Mouse (Mus musculus) monocyte, adult 5-6 weeks (primary cell): ENCODE data around the gene Suclg2. TPM values are rescaled to one million over a fixed set of nuclear protein-coding genes. Genes with fewer than 3 reads are reported as not detected.

Source experiments
- ATAC-seq: fragments of 153-309, 156-312 bp; replicated peaks from 2 replicates; pipeline ENCODE4 v1.8.0; 2017; ENCODE audit warnings: mild to moderate bottlenecking; ENCODE audit not compliant: low TSS enrichment, insufficient number of reproducible peaks, severe bottlenecking, poor library complexity, low FRiP score
- total RNA-seq: library from RNA; stranded (forward); fragments of 200-1000, 200-491, 200-594 nt; gene quantifications from 3 replicates; pipeline ENCODE4 v1.2.3, GENCODE M21; 2017

The Suclg2 gene
- total RNA-seq = 17.4 to 31.1 TPM (median 25.5 TPM) in 3 replicates

DNA sequence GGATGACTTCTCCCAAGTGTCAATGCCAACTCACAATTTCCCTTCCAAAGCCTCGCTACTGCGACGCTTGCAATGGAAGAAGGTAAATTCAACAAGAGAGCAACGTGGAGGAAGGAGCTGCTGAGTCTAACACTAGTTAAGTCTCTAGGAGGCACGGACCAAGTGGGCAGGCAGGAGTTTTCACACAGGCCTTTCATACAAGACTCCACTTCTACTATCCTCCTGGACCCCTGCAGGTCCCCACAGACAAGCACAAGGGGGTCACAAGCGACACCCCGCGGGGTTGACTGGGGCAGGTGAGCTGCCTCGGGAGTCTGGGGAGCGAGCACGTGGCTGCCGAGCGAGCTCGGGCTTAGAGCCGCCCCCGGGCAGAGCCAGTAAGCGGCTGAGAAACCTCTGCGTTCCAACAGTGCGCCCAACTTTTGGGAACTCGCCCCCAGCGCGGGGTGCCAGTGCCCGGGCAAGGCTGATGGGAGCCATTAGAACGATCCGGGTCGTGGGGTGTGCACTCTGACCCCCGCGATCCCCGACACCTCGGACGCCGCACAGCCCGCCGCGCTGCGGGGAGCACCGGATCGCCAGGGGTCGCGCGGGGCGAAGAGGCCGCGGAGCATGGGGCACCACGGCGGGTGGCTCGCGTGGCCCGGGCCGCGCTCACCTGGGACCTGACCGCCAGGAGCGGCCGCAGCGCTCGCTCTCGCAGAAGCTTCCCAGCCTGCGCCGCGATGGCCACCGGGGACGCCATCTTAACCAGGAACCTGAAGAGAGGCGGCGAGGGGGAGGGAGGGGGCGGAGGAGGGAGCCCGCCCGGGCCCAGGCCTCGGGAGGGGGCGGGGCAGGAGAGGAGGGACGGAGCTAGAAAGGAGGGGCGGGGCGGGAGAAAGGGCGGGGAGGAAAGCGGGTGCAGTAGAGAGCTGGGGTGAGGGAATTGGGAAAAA is at the start of gene Suclg2:
Gene Suclg2 (minus strand): TSS at position 770 of the 938 bp plus-strand sequence.
- ATAC-seq = peak; percentile 70

DNA sequence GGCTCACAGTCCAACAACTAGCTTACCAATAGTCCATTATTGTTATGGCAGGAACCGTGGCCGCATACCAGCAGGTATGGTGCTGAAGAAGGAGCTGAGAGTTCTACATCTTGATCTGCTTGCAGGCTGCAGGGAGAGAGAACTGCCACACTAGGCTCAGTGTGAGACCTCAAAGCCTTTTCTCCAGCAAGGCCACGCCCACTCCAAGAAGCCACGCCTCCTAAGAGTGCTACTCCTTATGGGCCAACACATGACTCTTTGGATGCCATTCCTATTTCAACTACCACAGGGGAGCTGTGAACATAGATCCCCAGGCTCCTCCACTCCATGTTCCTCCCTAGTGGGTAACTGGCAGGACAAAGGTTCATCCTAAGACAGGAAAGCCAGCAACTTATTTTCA is 48.0 kb upstream of the Suclg2 start:
- no peak for ATAC-seq

DNA sequence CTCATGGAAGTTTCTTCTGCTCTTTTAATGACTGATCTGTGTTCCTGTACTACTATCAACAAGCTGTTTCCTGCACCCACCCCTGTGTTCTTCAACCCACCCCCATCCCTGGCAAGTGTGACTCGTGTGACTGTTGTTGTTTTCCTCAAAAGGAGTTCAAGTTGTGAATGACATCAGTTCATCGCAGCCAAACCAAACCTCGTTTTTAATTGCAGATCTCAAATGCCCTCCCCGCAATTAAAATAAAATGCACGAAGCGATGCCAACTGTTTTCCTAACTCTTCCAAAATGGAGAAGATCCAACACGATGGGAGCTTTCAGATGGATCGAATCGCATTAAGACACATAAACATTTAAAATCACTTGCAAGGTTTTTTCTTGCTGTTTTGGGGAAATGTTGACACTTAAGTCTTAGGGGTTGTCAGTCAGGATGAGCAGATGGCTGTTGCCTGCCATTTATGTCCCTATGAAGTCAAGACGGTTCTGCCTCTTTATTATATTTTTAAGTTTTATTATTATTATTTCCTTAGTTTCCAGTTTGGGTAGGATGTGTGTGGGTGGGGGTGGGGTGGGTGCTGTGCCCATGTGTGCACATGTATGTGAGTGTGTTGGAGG is 41.1 kb upstream of the Suclg2 start:
- no peak for ATAC-seq

DNA sequence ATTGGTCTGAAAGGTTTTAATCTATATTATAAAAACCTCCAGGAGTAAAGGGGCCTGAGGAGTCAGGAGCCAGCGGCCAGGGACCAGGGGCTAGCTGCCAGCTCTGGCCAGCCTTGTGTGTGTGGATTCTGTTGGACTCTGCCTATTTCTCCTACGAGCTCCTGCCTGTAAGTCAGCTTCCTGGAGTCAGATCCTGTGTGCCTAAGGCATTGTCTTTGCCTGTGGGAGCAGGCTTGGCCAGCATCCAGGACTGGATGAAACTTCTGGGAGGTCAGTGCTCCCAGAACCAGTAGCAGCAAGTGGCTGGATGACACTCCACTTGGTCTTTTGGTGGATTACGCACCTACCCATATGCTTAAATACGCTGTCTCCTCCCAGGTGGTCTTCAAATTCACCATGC is 23.8 kb upstream of the Suclg2 start:
- no peak for ATAC-seq

DNA sequence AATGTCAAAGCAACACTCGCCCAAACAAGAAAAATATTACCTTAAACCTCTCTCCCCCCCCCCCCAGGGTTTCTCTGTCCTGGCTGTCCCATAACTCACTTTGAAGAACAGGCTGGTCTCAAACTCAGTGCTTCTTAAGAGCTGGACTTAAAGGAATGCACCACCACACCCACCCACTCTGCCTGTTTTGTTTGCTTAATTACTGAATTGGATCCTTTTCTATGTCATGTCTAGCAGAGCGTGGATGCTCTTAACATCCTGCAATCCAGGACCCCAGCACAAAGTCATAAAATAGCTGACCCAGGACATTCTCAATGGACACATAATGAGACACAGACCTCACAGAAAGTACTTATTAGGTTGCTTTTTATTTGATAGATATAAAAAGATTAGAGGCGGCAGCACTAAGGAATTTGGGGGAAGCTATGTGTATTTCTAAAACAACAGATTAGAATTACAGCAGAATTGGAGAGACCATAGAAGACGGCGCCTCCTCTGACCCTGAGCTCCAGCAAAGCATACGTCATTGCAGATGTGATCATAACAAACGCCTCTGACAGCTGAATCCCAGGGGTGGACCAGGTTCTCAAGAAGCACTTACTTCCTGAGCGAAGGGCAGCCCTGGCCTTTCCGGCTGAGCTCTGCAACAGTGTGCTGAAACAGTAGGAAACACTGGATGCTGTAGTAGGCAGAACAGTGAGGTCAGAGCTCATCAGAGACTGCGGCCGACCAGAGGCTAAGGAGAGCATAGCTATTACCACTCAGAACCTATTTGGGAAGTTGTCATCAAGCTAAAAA is 13.2 kb upstream of the Suclg2 start:
- no peak for ATAC-seq

DNA sequence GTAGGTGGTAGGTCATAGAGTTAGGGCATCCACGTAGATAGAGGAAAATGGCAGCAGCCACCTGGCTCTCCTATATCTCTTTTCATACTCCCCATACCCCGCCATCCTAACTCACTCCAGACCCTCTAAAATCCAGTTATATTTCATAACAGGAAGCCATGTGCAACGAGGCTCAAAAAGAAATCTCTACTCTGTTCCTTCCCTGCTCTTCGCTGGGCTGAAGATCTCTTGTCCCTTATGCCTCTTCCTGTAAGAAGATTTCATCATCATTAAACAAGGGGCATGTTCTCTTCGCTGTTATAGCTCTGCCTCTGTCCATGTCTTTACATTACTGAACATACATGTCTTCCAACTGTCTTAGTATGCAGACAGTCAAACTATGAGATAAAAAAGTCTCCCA is 10.8 kb upstream of the Suclg2 start:
- ATAC-seq = no peak

DNA sequence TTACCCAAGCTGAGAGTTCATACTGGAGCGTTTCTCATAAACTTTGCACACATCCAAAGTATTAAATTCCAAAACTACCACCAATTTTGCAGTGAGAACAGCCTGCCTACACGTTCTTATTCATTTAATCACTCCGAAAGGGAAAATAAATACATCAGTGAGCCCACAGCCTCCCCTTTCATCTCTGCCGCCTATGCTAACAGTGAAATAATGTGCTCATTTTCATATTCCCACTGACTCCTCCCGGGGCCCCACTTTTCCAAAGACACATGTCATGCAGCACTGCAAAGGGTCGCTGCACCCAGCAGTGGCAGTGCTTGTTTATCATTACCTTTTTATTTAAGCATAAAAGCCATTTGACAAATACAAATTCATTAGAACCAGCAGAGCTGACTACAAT is 6.7 kb upstream of the Suclg2 start:
- no peak for ATAC-seq

DNA sequence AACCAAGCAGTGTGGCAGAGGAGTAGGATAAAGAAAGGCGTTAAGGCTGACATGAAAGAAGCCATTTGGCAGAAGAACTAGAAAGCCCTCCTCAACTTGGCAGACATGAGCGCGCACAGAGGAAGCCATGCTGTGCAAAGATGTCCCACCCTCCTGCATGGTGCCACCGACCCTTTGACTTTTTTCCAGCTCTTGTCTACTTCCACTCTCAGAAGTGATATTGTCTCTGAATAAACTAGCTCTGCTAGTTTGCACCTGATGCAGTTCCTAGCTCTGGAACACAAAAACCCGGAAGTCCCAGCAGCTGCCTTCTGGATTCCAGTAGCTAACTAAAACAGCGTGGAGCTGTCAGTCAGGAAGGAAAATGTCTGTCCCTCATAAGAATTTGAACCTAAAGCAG is 4.8 kb upstream of the Suclg2 start:
- ATAC-seq = no peak

DNA sequence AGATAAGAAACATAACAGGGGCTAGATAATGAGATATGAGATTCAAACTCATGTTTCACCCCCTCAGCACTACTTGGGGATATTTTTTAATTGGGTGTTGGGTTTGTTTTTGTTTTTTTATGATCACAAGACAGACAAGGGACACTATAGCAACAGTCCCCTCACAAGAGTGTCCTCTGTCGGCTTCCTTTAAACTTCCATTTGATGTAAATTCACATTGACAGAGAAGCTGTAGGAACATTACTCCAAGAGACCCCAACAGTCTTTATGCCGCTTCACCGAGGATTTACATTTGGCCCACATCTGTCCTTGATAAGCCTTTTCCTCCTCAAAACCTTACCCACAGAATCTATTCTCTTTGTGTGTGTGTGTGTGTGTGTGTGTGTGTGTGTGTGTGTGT is 1.2 kb upstream of the Suclg2 start:
- no peak for ATAC-seq

DNA sequence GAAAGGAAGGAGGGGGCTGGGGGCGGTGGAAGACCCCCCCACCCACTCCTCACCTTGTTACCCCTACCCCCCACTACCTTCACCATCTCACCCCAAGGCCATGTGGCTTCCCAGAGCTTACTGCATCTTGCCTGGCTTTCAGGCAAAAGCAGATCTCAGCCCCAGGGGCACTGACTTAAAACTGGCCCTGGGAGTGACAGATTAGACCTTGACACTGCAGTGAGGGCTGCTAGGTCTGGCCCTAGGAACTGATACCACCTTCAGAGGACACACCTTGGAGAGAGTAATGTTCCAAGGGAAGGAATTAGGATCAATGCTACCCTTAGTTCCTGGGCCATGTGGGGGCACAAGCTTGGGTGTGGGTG is 351 bp upstream of the Suclg2 start:
- ATAC-seq = 0 out of 2 replicates have a peak, but pooled peaks have one; percentile 7

DNA sequence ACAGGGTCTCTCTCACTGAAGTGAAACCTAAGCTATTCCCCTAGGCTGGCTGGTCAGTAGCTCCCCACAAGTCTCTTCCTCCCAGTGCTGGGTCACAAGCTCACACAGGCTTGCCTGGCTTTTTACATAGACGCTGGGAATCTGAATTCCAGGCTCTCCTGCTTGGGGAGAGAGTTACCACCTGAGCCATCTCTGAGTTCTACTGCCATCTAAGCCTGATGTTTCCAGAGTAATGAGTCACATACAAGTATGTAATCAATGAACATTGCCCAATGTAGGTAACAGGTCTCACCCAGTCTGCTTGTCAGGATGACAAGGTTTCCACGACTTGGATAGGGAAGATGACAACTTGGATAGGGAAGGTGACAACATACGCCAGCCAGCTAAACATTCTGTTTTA is 1.5 kb downstream of the Suclg2 start:
- ATAC-seq = no peak

DNA sequence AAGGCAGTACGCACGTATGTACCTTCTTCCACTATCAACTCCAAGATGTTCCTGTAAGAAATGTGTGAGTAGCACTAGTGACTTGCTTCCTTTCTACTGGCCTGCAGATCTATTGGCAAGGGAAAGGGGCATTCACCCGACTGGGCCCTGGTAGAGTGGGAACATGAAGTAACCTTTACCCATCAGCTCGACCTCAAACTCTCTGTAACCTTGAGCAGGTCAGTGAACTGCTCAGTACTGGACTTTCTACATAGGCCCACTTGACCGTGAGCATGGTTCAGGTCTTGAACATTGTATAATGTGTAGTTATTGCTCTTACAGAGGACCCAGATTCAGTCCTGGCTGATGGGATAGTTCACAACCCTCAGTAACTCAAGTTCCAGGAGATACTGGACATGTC is 2.1 kb downstream of the Suclg2 start:
- ATAC-seq = no peak

DNA sequence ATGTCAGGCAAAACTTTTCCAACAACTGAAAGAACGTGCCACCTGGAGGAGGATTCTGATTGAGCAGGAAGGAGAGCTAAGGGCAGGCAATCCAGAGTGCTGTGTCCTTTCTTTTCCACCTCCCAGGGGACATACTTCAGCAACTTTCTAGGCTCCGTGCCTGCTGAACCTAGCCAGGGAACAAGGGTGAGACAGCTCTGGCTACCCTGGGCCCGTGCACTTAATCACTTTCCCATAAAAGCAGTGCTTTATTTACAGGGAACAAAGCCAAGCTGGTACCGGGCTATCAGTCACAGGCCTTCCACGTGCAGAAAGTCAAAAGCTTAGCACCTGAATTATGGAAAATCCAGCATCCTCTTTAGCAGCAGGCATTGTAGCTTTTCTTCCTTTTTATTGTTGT is 5.4 kb downstream of the Suclg2 start:
- ATAC-seq = no peak

DNA sequence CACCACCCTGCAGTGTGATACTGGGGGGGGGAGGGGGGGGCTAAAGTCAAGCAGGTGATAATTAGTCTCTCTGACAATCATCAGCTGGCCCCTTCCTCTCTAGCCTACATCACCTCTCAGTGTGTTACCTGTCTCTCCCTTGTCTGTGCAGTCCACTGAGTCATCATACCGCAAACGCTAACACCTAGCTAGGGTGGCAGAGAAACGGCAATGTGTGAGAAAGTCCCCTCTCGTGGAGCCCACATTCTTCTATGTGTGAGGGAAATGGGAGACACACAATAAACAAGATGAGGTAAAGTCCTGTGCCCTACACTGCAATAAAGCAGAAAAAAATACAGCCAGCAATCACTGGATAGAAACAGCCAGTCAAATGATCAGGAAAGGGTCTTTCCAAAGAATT is 6.5 kb downstream of the Suclg2 start:
- ATAC-seq = no peak

DNA sequence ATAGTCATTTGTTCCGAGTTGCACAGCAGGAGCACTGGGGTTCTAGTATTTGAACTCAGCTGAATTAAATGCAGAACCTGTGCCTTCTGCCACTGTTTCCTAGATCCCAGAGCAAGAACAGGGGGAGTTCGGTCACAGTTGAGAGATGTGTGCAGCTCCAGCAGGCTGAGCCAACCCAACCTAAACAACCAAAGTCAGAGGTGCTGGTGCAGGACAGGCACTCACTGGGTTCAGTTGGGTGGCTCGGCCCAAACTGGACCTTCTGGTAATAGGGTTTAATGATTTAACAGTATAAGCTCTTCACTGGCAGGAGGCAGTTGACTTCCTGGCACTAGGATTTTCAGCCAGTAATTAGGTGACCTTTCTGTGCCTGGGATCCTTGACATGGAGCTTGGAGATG is 6.9 kb downstream of the Suclg2 start:
- no peak for ATAC-seq

DNA sequence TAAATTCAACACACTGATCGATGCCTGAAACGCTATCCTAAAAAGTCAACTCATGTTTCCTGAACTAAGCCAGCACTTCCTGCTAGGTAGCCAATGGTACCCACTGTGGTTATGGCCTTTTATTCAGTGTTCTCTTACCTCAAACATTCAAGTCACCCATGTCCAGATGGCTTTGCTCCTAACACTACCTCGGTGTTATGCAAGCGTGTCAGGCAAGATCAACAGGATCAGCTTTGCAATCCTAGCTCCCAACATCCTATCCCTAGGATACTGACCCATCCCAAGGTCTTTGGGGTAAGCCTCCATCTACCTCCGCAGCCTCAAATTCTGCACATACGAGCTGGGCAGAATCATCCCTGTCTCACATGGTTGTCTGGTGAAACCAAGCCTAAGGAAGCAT is 7.7 kb downstream of the Suclg2 start:
- no peak for ATAC-seq

DNA sequence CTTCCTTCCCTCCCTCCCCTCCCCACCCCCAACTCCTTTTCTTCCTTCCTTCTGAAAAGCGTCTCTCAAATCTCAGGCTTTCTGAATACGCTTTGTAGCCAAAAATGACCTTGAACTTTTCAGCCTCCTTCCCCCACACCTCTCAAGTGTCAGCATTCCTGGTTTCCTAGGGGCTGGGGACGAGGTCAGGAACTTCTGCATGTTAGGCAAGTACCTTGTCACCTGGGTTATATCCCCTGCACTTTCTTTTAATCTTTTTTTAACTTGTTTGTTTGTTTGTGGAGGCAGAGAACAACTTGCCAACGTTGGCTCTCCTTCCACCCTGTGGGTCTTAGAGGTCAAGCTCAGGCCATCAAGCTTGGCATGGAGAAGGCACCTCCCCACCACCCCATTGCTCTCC is 9.1 kb downstream of the Suclg2 start:
- ATAC-seq = no peak

DNA sequence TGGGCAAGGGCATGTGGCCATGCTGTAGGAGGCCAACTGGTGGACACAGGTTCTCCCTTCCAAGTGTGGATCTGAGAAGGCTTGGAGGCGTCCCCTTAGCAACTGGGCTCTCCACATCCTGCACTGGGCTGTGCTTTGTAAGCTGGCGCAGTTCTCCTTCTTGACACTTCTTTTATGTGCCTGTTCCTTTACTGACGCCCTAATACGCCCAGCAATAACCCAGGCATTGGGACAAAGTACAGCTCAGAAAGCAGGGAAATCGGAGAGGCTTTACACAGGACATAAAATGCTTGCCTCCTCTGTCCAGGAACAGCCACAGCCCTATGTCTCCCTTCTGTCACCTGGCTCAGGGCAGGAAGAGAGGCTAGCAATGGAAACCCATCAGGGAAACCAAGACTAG is 9.5 kb downstream of the Suclg2 start:
- ATAC-seq = no peak

DNA sequence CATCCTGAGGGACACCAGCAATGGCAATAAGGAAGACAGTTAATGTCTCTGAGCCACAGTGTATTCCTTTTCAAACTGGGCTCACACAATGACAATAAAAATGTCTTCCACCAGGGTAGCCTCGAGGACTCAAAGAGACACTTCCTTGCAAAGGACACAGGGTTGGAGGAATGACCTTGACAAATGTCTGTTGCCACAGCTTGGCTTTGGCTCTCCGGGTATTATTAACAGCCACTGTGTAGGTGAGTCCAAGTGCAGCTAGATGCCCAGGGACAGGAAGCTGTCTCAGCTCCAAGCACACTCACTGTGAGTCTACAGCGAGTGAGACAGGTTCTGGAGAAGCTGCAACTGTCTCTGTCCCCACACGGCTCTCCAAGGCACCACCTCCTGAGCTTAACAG is 14.0 kb downstream of the Suclg2 start:
- no peak for ATAC-seq

DNA sequence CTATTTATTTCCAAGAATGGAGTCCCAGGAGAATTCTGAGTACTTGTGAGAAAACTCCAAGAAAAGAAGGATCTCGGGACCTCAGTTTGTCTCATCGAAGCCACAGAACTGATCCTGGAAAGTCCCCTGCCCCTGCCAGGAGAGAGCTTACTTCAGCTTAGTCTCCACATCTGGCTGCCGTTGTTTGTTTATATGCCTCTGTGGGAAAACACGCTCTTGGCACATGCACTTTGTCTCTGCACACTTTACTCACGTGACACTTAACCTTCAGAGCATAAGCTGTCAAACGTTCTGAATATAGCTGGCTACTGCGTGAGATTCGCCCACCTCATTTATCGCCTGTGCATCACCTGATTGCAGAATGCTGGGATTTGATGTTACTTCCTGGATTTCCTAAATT is 16.4 kb downstream of the Suclg2 start:
- ATAC-seq = no peak
